Mouse (Mus musculus) brain, embryonic 18.5 days (tissue): ENCODE results near the gene Apol11a.
"Not testable (repeated sequence)": the region's sequence is repeated elsewhere in the genome, so short reads cannot be mapped to it uniquely, and the experiment has no call there.

Experiments used
- DNase-seq: peaks from one replicate; pipeline ENCODE4 v3.0.0-alpha.2; 2012; ENCODE audit warnings: low read depth, low spot score

Gene Apol11a

DNA sequence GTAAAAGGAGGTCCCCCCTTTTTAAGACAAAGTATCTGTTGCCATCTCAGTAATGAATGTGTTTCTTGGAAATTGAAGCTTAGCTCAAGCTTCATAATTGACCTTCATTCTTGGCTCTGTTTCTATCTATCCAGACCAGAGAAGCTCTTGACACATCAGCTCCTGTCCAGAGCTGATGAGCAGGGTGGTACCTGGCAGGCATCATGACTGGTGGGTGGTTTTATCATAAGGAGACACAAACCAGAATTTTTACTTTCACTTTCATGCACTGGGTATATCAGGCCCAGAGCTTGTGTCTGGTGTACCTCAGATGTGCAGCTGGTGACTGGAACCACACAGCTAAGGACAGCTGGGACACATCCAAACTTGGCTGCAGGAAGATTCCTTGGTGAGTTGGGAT lies at the start of gene Apol11a:
Apol11a (plus strand) TSS at position 306 of the 400 bp plus-strand sequence.
- not testable (repeated sequence) for DNase-seq

GRCm38 (mm10) chr15:77474699-77475390 lies 33.2 kb upstream of the Apol11a start:
- not testable (repeated sequence) for DNase-seq

DNA sequence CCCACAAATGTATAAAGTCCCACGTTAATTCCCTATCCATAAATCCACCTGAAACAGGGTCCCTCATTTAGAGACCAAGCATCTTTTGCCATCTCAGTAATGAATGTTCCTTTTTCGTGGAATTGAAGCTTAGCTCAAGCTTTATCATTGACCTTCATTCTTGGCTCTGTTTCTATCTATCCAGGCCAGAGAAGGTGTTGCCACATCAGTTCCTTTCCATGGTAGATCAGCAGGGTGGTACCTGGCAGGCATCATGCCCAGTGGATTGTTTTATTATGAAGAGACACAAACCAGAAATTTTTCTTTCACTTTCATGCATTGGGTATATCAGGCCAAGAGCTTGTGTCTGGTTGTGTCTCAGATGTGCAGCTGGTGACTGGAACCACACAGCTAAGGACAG lies 31.4 kb upstream of the Apol11a start, which contains the start of gene Apol10a:
Apol10a (plus strand) TSS at position 355 of the 400 bp plus-strand sequence.
- not testable (repeated sequence) for DNase-seq

DNA sequence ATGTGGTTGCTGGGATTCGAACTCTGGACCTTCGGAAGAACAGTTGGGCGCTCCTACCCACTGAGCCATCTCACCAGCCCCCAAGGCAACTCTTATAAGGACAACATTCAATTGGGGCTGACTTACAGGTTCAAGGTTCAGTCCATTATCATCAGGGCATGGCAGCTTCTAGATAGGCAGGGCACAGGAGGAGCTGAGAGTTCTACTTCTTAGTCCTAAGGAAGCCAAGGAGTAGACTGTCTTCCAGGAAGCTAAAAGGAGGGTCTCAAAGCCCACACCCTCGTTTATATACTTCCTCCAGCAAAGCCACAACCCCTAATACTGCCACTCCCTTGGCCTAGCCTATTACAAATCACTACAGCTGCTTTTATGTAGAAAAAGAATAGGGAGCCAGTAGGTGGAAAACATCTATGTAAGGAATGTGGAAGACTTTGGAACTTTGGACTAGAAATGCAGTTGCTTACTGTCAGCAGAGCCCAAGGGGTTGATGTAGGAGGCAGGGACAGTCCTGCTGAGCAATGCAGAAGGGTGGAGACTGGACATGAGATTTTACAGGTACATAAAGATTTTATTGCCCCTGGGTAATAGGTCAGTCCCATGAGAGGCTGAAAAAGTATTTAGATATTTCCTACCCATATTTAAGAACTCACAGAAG lies 25.8 kb upstream of the Apol11a start:
- DNase-seq = no peak

DNA sequence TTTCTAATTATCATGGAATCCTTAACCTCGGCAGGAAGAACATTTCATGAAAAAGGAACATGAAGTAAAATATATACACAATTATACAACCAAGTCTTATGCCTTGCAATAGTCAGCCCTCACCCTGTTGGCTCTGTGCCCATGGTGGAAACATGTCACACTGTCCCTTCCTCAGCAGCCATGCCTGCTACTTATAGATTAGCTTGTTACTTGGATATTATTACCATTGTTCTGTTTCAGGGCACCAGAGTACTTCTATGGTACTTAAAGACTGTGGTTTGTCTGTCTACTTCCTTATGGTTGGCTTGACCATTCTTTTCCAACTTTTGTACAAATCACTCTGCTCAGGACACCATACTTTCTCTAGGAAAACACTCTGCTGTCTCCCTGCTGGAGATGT lies 14.9 kb upstream of the Apol11a start:
- DNase-seq = not testable (repeated sequence)

- DNase-seq = not testable (repeated sequence)
These were observed 13.4 kb upstream of the Apol11a start for GRCm38 (mm10) chr15:77494694-77495093.

DNA sequence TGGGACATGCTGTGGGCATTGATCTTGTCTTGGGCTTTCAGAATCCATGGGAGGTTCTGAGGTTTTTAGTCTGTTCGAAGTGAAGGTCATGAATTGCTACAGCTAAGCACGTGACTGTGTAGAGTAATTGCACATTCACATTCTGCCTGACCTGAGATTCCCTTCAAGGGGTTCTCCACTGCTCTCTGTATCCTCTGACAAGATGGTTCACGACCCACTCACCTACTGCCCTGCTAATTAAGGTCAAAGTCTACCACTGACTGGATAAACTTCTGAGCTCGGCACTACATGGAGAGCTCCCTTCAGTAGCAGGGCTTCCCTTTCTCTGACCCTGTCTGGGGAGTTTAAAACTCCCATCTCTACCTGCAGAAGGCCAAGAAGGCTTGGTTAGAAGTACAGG lies 12.5 kb downstream of the Apol11a start:
- not testable (repeated sequence) for DNase-seq

GRCm38 (mm10) chr15:77523186-77523843 lies 15.2 kb downstream of the Apol11a start:
- not testable (repeated sequence) for DNase-seq

GRCm38 (mm10) chr15:77533216-77533615 lies 25.1 kb downstream of the Apol11a start, which contains the start of gene Apol7c:
Gene Apol7c, minus strand, starts transcription at chr15:77533316.
- DNase-seq = no peak

DNA sequence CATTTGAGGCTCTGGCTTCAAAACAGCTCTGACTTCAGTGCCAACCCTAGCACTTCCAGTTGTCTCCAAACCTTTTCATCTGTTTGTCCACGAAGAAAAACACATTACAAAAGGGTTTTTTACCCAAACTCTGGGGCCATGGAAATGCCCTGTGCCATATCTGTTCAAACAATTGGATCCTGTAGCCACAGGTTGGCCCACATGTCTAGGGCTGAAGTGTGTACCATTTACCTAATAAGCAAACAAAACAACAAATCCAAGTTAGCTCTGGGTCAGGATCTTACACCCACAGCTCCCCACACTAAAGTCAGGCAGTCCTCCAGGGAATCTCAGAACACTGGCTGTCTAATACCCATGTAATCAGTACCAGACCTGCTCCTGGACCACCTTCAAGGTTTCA lies 31.1 kb downstream of the Apol11a start:
- DNase-seq = not testable (repeated sequence)

- DNase-seq = no peak
These were observed 53.7 kb downstream of the Apol11a start, which contains the start of gene 1700025B11Rik for GRCm38 (mm10) chr15:77561792-77562191. Gene 1700025B11Rik, minus strand, starts transcription at chr15:77561892.

- DNase-seq = no peak
These were observed 55.1 kb downstream of the Apol11a start for GRCm38 (mm10) chr15:77563219-77563618.
